Mouse (Mus musculus): ENCODE results near the gene Fndc3b.

Gene Fndc3b

DNA sequence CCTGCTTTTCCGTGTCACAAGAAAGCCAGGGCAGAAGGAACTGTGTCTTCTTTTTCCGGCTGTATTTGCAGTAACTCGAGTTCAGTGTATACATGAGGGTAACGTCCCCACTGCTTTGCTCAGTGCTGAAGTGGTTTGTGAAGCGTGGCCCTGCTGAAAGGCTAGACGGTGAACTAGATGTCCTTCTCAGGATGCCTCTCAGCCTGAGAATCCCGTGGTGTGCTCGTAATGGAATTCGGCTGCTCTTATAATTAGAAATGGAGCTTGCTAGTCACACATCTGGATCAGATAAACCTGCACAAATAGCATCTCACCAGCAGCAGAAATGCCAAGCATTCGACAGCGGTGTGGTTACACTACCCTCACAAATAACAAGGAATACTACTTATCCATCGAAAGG is 40.7 kb downstream of the Fndc3b start:
- no peak for DNase-seq (ENCODE audit: low spot score)

DNA sequence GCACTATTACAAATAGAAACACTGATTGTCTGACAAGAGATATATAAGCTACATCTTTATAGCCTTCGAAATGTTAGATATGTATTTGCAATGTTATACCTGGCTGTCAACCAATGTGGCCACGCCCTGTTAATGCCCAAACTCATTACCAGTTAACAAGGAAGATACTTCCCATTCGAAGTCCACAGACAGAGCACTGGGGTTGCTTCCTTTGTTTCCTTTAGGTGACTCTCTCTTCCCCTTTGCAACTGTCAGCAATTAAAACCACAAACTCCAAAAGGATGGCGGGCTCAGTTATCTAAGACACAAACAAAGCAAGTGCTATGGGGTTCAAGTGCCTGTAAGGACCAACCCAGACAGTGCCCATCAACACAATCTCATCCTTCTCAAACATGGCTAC is 43.8 kb downstream of the Fndc3b start:
- DNase-seq (ENCODE audit: low spot score) = no peak

DNA sequence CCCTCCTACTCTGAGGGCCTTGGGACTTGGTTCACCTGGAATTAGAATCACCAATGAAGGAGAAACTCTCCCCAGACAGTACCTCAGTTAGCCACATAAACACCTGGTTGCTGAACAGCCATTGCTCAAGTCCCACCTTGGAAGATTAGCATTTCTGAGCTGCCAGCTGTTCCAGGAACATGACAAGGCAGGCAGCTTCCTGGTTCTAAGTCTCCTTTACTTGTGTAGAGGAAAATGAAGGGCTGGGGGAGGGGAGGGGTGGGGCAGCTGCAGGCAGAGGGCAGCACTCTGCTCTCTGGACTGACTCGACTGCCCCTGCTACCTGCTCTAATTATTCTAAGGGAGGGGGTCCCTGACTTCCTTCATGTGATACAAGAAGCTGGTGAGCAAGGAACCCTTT is 45.8 kb downstream of the Fndc3b start:
- DNase-seq (ENCODE audit: low spot score) = no peak

DNA sequence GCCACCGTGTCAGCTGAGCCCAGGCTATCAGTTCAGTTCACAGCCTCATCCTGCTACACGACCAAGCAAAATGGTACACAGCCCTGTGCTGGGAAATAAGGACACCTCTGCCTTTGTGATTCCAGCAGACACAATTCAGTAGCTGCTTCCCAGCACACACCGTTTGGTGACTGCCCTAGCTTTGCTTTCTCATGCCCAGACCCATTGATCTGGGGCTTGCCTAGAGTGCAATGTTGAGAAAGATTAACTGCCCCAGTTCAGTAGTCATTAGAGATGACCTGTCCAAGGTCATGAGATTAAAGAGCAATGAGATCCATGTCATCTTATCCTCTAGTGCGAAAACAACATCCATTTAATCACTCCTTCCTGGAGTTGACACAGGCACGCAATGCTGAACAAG is 47.9 kb downstream of the Fndc3b start:
- DNase-seq (ENCODE audit: low spot score) = no peak

DNA sequence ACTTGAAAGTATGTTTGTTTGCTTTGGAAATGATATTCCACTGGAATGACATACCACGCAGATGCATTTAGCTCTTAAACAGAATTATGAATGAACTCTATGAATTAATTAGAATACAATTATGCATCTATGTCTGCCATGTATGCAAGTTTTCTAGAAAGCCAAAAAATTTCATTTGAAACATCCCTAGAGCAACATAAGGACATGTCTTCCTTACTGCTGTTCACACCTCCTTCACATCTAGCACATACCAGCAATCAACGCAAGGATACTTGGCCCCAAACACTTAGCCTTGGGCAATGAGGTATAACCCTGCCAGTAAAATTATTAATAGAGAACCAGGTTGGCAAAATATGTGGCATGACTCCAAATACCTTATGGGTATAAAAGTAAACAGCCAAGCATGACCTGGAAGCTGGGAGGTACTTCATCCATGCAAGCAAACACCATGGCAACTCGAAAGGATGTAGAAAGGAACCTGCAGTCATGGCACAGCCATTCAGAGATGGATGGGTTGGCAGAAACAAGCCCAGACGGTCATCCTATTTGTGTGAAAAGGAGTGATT is 52.8 kb downstream of the Fndc3b start:
- DNase-seq (ENCODE audit: low spot score) = no peak

DNA sequence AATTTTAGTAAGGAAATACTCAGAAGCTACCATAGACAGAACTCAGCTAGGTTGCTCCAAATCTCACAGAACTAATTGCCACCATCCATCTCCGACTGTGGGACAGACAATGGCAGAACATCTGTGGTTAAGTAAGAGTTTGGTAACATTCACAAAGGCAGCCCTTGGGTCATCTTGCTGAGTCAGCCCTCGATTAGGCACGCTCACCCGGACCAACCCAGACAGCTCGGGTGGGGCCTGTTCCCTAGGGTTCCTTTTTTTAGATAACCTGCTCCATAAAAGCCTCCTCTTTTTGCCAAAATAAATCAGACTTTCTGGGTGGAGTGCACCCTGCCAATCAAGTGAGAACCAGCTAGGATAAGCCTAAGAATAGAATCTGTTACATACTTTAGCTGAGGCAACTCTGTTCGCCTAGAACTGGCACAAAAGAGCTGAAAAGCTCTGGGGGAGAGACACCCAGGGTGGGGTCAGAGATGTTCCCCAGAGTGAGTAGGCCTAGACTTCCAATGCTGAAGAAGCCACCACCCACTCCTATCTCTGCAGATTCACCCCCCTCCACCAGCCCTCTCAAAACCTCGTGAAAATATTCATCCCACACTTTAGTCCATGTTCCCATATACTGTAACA is 54.2 kb downstream of the Fndc3b start:
- peak; percentile 49 for DNase-seq (ENCODE audit: low spot score)

DNA sequence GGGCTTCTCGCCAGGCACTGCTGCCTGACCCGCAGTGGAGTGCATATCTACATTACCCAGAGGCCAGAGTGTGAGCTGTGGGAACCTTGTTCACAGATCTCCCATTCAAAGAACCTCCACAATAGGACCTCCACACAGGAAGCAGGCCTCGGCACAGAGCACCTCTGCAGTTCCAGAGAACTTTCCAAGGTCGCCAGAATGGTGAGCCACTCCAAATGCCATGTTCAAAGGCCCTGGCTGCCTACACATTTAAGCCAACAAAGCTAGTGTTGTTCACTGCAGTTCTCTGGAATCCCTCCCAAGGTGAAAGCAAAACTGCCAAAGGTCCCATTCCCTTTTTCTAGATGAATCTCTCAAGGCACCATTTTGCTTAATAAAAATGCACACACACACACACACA is 55.4 kb downstream of the Fndc3b start:
- DNase-seq (ENCODE audit: low spot score) = no peak

DNA sequence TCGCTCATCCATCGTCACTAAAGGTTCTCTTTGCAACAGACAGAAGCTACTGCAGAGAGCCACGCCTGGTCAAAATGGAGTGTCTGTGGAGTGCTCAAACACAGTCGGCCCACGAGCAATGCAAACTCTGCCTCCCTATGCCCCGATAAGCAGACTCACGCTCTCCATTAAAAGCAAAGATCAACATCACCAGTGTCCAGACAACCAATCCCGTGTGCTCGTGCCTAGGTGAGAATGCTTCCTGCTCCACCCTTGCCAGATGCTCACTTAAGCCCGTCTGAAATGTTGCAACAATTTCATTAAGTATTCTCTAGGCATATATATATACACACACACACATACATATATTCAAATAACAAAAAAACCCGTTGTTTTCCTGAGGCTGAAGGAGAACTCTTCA is 56.1 kb downstream of the Fndc3b start:
- no peak for DNase-seq (ENCODE audit: low spot score)

DNA sequence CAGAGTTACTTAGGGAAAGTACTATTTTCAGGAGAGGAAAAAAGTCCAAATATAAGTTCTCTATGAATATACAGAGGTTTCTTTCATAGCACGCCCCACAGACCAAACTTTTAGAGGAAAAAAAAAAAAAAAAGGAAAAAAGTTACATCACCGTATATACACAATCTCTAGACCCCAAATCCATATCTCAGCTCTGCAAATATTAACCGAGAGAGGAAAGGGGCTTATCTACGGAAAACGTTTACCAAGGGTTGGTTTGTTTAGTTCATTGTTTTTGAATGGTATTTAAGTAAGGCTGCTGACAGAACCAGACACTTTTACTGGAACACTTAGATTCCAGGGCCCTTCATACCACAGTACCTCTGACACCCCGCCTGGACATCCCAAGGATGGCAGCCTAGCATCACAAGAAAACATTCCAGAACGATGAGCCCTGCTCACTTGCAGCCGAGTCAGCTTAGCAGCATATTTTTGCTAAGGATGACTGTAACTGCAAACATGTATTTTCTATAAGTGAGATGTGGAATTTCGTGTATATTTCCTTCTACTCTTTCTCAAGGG is 58.6 kb downstream of the Fndc3b start:
- no peak for DNase-seq (ENCODE audit: low spot score)

DNA sequence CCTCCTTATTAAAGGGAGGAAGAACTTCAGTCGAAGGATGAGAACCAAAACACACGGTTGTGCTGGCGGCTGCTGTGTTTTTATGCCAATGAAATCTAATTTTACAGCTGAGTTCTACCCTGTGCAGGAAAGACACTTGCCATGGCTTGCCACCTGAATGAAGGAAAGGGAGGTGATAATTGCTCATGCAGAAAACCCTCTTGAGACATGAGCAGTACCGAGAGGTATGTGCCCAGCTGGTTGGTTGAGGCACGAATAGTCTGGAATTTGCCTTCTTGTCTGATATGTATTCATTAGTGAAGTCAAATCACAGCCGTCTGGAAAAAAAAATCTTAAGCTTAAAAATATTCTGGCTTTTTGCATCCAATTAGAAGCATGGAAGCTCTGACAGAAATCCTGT is 59.4 kb downstream of the Fndc3b start:
- DNase-seq (ENCODE audit: low spot score) = no peak

DNA sequence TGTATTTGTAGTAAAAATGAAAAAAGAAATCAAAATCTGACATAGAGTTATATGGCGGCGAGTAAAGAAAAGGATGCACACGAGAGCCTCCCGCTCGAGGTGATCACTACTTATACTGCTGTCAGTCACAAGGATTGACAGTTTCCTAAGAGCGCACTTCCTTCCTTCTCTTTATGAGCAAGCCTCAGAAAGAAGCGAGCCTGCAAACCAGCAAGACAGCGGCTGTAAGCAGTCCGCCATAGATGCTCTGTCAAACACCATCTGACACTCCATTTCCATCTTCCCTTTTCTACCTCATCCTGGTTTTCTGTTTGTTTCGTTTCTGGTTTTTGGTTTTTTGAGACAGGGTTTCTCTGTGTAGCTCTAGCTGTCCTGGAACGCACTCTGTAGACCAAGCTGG is 61.0 kb downstream of the Fndc3b start:
- DNase-seq (ENCODE audit: low spot score) = no peak

DNA sequence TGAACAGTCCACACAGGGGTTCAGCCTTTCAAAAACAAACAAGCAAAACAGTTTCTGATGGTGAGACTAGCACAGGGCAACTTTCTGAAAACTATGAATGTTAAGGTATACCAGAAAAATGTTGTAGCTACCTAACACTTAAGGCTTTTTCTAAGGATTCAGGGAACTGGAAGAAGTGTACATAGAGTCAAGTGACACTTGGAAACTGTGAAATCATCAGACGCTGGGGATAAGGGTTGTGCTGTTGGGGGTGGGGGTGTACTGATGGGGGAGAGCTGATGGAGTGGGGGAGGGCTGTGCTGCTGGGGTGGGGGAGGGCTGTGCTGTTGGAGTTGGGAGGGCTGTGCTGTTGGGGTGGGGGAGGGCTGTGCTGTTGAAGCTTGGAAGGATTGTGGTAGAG is 61.8 kb downstream of the Fndc3b start:
- no peak for DNase-seq (ENCODE audit: low spot score)

DNA sequence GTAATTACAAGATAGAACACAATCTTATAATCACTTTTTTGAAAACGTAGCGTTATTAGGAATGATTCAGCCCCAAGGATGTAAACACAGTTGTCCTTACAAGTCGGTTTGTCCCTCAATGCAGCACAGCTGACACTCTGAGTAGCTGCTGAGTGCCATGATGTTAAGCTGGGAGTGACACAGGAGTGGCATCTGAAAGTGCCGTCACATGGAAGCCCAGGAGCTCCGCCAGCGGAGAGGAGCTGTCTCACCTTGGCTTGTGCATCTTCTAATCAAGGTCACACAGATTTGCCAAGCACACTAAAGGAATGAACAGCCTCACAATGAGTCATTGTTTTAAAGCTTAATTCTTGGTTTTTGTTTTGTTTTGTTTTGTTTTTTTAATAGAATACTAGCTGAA is 68.7 kb downstream of the Fndc3b start:
- DNase-seq (ENCODE audit: low spot score) = no peak

DNA sequence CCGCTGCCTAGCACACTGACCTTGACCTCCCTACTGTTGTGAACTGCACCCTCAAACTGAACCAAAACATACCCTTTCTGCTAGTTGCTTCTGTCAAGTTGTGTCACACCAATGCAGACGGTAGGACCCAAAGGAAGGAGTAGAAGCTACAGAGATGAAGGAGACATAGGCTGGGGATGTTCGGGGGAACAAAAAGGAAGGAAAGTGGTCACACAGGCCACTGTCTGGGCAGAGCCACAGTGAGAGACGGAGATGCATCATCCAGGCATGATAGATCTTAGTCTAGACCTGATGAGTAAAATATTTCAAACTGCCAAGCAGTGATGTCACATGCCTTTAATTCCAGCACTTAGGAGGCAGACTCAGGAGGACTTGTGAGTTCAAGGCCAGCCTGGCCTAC is 71.4 kb downstream of the Fndc3b start:
- no peak for DNase-seq (ENCODE audit: low spot score)

DNA sequence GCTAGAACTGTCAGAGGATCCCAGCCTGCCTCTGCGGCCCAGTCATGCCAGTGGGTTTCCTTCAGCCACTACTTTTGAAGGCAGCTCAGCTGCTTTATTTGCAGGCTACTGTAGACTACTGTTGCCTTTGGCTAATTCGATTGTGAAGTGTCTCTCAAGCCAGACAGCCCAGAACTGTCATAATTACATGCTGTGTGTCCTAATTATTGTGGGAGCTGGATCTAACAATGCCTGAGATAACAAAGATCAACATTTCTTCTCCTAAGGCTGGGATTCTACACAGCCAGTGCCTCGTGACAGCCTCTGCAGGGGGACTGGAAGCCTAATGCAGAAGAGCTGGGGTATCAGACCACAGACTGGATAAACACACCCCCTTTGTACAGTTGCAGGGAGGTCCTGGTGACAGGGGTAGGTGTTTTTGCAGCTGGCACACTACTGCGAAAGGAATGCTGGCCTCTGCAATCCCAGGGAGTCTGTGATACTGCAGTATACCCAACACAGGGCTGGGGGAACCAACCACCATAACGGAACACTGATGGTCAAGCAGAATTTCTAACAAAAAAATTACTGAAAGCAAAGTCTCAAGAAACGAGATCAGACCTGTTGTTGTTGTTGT is 74.0 kb downstream of the Fndc3b start:
- no peak for DNase-seq (ENCODE audit: low spot score)

DNA sequence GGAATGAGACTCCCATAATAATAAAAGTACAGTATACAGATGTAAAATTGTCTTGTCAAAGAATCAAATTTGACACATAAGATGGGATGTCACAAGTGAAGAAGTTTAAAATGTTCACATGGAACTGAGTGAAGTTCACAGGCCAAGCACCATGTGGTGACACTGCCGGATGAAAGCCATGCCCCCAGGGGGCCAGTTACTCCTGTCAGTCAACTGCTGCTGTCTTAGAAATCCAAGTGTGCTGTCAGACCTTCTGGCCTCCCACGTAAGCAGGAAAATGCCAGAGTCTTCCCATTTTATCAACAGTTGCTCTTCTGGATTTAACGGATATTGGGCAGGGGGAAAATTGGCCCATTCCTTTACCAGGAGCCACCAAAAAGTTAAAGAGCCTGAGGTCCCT is 75.3 kb downstream of the Fndc3b start:
- DNase-seq (ENCODE audit: low spot score) = no peak

DNA sequence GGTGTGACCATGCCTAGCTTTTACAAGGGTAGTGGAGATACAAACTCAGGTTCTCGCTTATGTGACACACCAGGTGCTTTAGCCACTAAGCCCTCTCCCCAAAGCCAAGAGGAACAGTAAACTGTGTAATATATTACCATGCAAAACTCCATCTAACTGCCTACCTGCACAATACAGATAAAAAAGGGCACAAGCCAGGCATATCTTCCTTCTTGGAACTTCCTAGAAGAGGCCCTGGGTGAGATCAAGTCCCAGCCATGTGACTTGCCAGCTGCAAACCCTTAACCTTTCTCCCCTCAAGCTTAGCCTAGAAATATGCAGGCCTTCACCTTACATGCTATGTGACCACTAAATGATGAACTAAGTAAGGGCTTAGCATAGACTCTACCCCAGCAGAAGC is 78.2 kb downstream of the Fndc3b start:
- DNase-seq (ENCODE audit: low spot score) = no peak

DNA sequence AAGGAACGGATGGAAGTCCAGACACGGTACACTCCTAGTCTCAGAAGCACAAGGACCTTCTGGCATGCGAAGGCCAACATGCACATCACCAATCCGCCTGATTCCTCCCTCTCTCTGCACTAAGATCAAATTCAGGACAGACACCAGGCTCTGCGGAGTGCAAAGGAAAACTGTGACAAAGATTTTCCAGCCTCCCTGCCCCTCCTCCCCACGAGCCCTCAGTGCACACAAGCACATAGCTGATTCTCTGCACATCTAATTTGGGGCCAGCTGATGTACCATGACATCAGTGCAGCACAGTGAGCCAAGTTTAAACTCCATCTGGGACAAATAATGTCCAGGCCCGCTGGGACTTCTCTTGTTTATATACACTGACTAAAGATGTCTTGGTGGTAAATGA is 80.0 kb downstream of the Fndc3b start:
- peak; percentile 55 for DNase-seq (ENCODE audit: low spot score)

DNA sequence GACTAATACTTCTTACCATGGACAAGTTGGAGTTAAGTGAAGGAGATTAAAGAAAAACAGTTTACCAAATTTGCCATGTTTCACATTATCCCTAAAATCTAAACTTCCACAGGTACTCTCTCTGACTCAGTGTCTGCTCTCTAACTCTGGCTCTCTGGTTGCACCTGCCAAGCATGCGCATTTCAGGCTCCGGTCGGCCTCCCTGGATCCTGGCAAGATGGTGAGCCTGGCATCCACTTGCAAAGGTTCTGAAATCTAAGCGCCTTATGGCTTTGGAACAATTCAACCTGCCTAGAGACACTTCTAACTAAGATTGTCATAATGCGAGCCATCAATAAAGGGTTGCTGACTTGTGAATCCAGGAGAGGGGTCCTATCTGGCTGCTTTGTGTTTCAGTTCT is 81.4 kb downstream of the Fndc3b start:
- DNase-seq (ENCODE audit: low spot score) = no peak

DNA sequence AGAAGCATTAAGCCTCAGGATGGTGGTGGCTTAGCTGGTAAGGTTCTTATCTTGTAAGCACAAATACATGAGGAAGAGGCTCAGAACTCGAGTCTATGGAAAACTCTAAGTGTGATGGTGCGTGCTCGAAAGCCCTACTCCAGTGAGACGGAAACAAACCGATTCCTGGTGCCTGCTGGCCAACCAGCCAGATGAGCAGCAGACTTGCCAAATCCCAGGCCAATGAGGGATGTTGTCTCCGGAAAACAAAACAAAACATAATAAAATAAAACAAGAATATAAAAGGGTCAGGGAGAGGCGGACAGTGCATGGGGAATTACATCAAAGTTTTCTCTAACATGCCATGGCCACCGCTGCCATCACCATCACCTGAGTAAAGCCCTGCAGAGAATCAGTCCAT is 84.8 kb downstream of the Fndc3b start:
- DNase-seq (ENCODE audit: low spot score) = no peak

DNA sequence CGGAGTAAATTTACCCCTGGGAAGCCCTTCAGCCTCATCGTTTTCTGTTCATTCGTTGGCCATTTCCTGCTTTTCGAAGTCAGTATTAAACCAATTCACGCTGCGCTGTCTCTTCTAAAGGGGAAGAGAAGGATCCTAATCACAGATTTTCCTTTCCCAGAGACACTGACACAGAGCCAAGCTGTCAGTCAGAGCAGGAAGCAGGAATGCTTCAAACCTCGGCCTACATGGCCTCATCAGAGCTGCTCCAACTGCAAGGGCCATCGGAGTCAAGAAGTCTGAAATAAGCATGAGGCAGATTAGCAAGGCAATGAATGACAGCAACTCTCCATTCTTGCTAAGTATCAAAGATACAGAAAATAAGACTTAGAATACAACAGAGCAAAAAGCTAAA is 85.5 kb downstream of the Fndc3b start:
- DNase-seq (ENCODE audit: low spot score) = no peak

DNA sequence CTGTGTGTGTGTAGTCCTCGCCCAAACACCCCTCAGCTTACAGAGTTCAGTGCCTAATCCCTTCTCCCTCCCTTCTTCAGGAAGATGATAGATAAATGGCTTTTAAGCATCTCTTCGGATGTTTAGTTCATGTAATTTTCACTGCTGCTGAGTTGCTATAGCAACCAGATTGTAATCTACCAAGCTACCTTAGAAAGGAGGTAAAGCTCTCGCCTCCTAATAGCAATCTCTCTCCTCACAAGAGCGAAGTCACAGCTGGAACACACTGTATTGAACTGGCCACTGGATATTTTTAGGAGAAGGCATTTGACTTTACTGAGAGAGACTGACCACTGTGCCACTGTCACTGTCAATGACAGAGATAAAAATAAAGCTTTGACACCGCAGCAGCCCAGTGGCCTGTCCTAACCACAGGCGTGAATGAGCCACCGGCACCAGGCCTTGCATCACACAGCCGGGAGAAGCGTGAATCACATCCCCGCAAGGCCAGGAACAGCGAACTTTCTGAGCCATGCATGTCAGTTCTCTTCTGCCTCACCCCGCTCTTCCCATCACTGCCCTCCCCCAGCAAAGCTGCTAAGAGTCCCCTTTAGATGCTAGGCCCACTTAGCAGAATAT is 86.0 kb downstream of the Fndc3b start:
- no peak for DNase-seq (ENCODE audit: low spot score)

DNA sequence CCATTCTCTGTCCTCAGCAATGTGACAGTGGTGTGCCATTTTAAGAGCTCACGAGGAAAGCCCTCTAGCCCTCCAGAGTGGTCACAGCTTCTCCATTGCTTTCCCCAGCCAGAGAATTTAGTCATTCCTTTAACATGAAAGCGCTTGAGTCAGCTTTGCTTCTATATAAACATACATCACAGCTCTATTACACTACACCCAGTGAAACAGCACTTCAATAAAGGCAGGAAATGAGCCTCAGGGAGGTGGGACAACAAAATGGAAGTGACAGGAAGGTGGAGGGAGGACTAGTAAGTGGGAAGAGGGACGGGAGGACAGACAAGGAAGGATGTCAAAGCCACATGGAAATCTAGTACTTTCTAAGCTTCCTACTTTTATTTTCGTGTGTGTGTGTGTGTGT is 88.7 kb downstream of the Fndc3b start:
- no peak for DNase-seq (ENCODE audit: low spot score)

Data from urinary bladder, postnatal 14 days (tissue).